Mouse (Mus musculus): ENCODE data around the gene Cap1.
"Not testable (repeated sequence)": the region's sequence is repeated elsewhere in the genome, so short reads cannot be mapped to it uniquely, and the experiment has no call there.

The Cap1 gene

GRCm38 (mm10) chr4:122838416-122838815, 47.4 kb downstream of the Cap1 start:
- in situ Hi-C loops (cut with MboI, MseI) = loop anchor here (25.0 kb wide), 1 partner anchor 1074 kb away; the partner anchor contains the start of genes 4930535I16Rik, Mycbp and Rragc

GRCm38 (mm10) chr4:122837994-122838393, 47.9 kb downstream of the Cap1 start:
- in situ Hi-C loops (cut with MboI, MseI) = loop anchor here (25.0 kb wide), 1 partner anchor 1074 kb away; the partner anchor contains the start of genes 4930535I16Rik, Mycbp and Rragc

- in situ Hi-C loops (cut with MboI, MseI) = loop anchor here (25.0 kb wide), 1 partner anchor 1075 kb away; the partner anchor contains the start of genes 4930535I16Rik, Mycbp and Rragc
Measured at GRCm38 (mm10) chr4:122837180-122837730, 48.6 kb downstream of the Cap1 start.

- in situ Hi-C loops (cut with MboI, MseI) = loop anchor here (25.0 kb wide), 1 partner anchor 1076 kb away; the partner anchor contains the start of genes 4930535I16Rik, Mycbp and Rragc
Measured at GRCm38 (mm10) chr4:122836403-122836775, 49.5 kb downstream of the Cap1 start.

- in situ Hi-C loops (cut with MboI, MseI) = loop anchor here (25.0 kb wide), 1 partner anchor 1077 kb away; the partner anchor contains the start of genes 4930535I16Rik, Mycbp and Rragc
Measured at GRCm38 (mm10) chr4:122835530-122836402, 50.1 kb downstream of the Cap1 start, which contains the start of gene Ppt1. Gene Ppt1, plus strand, starts transcription at chr4:122836242.

GRCm38 (mm10) chr4:122831888-122832287, 54.0 kb downstream of the Cap1 start:
- in situ Hi-C loops (cut with MboI, MseI) = loop anchor here (25.0 kb wide), 1 partner anchor 1080 kb away; the partner anchor contains the start of genes 4930535I16Rik, Mycbp and Rragc

GRCm38 (mm10) chr4:122829339-122829738, 56.5 kb downstream of the Cap1 start:
- in situ Hi-C loops (cut with MboI, MseI) = loop anchor here (25.0 kb wide), 1 partner anchor 1083 kb away; the partner anchor contains the start of genes 4930535I16Rik, Mycbp and Rragc

GRCm38 (mm10) chr4:122827651-122828050, 58.2 kb downstream of the Cap1 start:
- in situ Hi-C loops (cut with MboI, MseI) = loop anchor here (25.0 kb wide), 1 partner anchor 1085 kb away; the partner anchor contains the start of genes 4930535I16Rik, Mycbp and Rragc

GRCm38 (mm10) chr4:122820941-122821340, 64.9 kb downstream of the Cap1 start:
- in situ Hi-C loops (cut with MboI, MseI) = not testable (repeated sequence)

- in situ Hi-C loops (cut with MboI, MseI) = no loop called here
Measured at GRCm38 (mm10) chr4:122816202-122816601, 69.7 kb downstream of the Cap1 start.

- in situ Hi-C loops (cut with MboI, MseI) = no loop called here
Measured at GRCm38 (mm10) chr4:122811824-122812223, 74.0 kb downstream of the Cap1 start.

GRCm38 (mm10) chr4:122811180-122811579, 74.7 kb downstream of the Cap1 start:
- in situ Hi-C loops (cut with MboI, MseI) = no loop called here

Data from T-helper 1 cell (primary cell).